Mouse (Mus musculus) MEL (cell line): Measurements from ENCODE around the gene Polr3h. TPM values are rescaled to one million over a fixed set of nuclear protein-coding genes. Genes with fewer than 3 reads are reported as not detected.

ENCODE experiments used
- DNase-seq: peaks from one replicate; pipeline ENCODE4 v3.0.0; 2011; ENCODE audit warnings: low read depth, low spot score
- H3K27ac ChIP-seq: 2 replicates; pipeline ENCODE4 v1.5.1; 2012; ENCODE audit warnings: low read depth, mild to moderate bottlenecking, control low read depth, low read length, moderate library complexity; ENCODE audit not compliant: control insufficient read depth
- H3K27me3 ChIP-seq, 2 experiments: fragments of 150-350 bp in 1 of 2; sonication (generic) in 1 of 2; 2 replicates each; pipeline ENCODE4 v1.6.1; 2012; ENCODE audit warnings: low read length in 2 of 2, mild to moderate bottlenecking in 2 of 2, improper control_type of control experiment in 1 of 2, moderate library complexity in 1 of 2; ENCODE audit not compliant: insufficient read depth in 2 of 2, control insufficient read depth in 1 of 2
- H3K36me3 ChIP-seq, 2 experiments: 2 replicates each; pipeline ENCODE4 v1.6.1; 2012 to 2014; ENCODE audit warnings: low read length in 2 of 2, improper control_type of control experiment in 1 of 2, inconsistent platforms in 1 of 2, mild to moderate bottlenecking in 1 of 2; ENCODE audit not compliant: insufficient read depth in 2 of 2, control insufficient read depth in 1 of 2
- H3K4me1 ChIP-seq, 2 experiments: fragments of 150-350 bp in 1 of 2; sonication (generic) in 1 of 2; 2 replicates each; pipeline ENCODE4 v1.6.1; 2012; ENCODE audit warnings: low read length in 2 of 2, improper control_type of control experiment in 1 of 2, mild to moderate bottlenecking in 1 of 2; ENCODE audit not compliant: insufficient read depth in 2 of 2, control insufficient read depth in 1 of 2
- H3K4me3 ChIP-seq, 2 experiments: fragments of 150-350 bp in 1 of 2; sonication (generic) in 1 of 2; 2 replicates each; pipeline ENCODE4 v1.5.1; 2012; ENCODE audit warnings: low read depth in 2 of 2, low read length in 2 of 2, mild to moderate bottlenecking in 2 of 2, moderate library complexity in 2 of 2, control low read depth in 1 of 2, improper control_type of control experiment in 1 of 2; ENCODE audit not compliant: control insufficient read depth in 1 of 2, insufficient read depth in 1 of 2
- H3K79me2 ChIP-seq: 2 replicates; pipeline ENCODE4 v1.6.1; 2012; ENCODE audit warnings: mild to moderate bottlenecking, low read length, moderate library complexity; ENCODE audit not compliant: control insufficient read depth, poor library complexity, insufficient read depth
- H3K9ac ChIP-seq: 2 replicates; pipeline ENCODE4 v1.6.1; 2012; ENCODE audit warnings: low read depth, mild to moderate bottlenecking, control low read depth, low read length, moderate library complexity; ENCODE audit not compliant: control insufficient read depth, poor library complexity, severe bottlenecking
- H3K9me3 ChIP-seq: fragments of 150-350 bp; sonication (generic); replicated peaks from 2 replicates; pipeline ENCODE4 v1.6.1; 2012; ENCODE audit warnings: mild to moderate bottlenecking, low read length, improper control_type of control experiment, moderate library complexity; ENCODE audit not compliant: insufficient read depth
- CHD1 ChIP-seq: IDR thresholded peaks from 2 replicates; pipeline ENCODE4 v1.6.1; 2012; ENCODE audit warnings: low read depth, mild to moderate bottlenecking, inconsistent platforms, low read length, improper control_type of control experiment
- E2F4 ChIP-seq: IDR thresholded peaks from 2 replicates; pipeline ENCODE4 v1.6.1; 2011; ENCODE audit warnings: low read depth, low read length, improper control_type of control experiment, borderline replicate concordance
- ELF1 ChIP-seq: IDR thresholded peaks from 2 replicates; pipeline ENCODE4 v1.6.1; 2014; ENCODE audit warnings: low read depth, mild to moderate bottlenecking, inconsistent platforms, low read length, improper control_type of control experiment, moderate library complexity
- ETS1 ChIP-seq: IDR thresholded peaks from 2 replicates; pipeline ENCODE4 v1.6.1; 2012; ENCODE audit warnings: low read depth, mild to moderate bottlenecking, inconsistent platforms, low read length, improper control_type of control experiment, moderate library complexity
- GABPA ChIP-seq: IDR thresholded peaks from 2 replicates; pipeline ENCODE4 v1.6.1; 2012; ENCODE audit warnings: low read depth, mild to moderate bottlenecking, inconsistent platforms, low read length, improper control_type of control experiment, moderate library complexity
- GATA1 ChIP-seq: IDR thresholded peaks from 2 replicates; pipeline ENCODE4 v1.6.1; 2011; ENCODE audit warnings: low read depth, low read length, improper control_type of control experiment
- MAFK ChIP-seq: IDR thresholded peaks from 2 replicates; pipeline ENCODE4 v1.6.1; 2011; ENCODE audit warnings: low read depth, mild to moderate bottlenecking, low read length, improper control_type of control experiment, borderline replicate concordance
- MAX ChIP-seq: IDR thresholded peaks from 2 replicates; pipeline ENCODE4 v1.6.1; 2011; ENCODE audit warnings: low read length, improper control_type of control experiment
- MAZ ChIP-seq: IDR thresholded peaks from 2 replicates; pipeline ENCODE4 v1.6.1; 2012; ENCODE audit warnings: low read depth, mild to moderate bottlenecking, inconsistent platforms, low read length, improper control_type of control experiment
- MEF2A ChIP-seq: IDR thresholded peaks from 2 replicates; pipeline ENCODE4 v1.6.1; 2014; ENCODE audit warnings: low read depth, mild to moderate bottlenecking, inconsistent platforms, low read length, improper control_type of control experiment; ENCODE audit not compliant: poor library complexity, insufficient replicate concordance, severe bottlenecking; ENCODE audit errors: extremely low read depth
- MYC ChIP-seq: IDR thresholded peaks from 2 replicates; pipeline ENCODE4 v1.6.1; 2011; ENCODE audit warnings: low read depth, mild to moderate bottlenecking, low read length, improper control_type of control experiment, moderate library complexity
- NELFE ChIP-seq: IDR thresholded peaks from 2 replicates; pipeline ENCODE4 v1.6.1; 2011; ENCODE audit warnings: low read depth, low read length, improper control_type of control experiment
- NRF1 ChIP-seq: IDR thresholded peaks from 2 replicates; pipeline ENCODE4 v1.6.1; 2014; ENCODE audit warnings: low read depth, mild to moderate bottlenecking, inconsistent platforms, low read length, improper control_type of control experiment, moderate library complexity; ENCODE audit not compliant: poor library complexity, insufficient read depth, severe bottlenecking
- POLR2A ChIP-seq, 2 experiments: IDR thresholded peaks; 2 replicates each; pipeline ENCODE4 v1.6.1; 2011 to 2012; ENCODE audit warnings: low read length in 2 of 2, mild to moderate bottlenecking in 2 of 2, control low read depth in 1 of 2, improper control_type of control experiment in 1 of 2, low read depth in 1 of 2, moderate library complexity in 1 of 2; ENCODE audit not compliant: control insufficient read depth in 1 of 2, insufficient read depth in 1 of 2, poor library complexity in 1 of 2
- RCOR1 ChIP-seq: IDR thresholded peaks from 2 replicates; pipeline ENCODE4 v1.6.1; 2012; ENCODE audit warnings: low read depth, mild to moderate bottlenecking, inconsistent platforms, low read length, improper control_type of control experiment
- SIN3A ChIP-seq: IDR thresholded peaks from 2 replicates; pipeline ENCODE4 v1.6.1; 2012; ENCODE audit warnings: low read length, improper control_type of control experiment, inconsistent platforms
- TAL1 ChIP-seq: IDR thresholded peaks from 2 replicates; pipeline ENCODE4 v1.6.1; 2012; ENCODE audit warnings: mild to moderate bottlenecking, inconsistent platforms, low read length, moderate library complexity, mixed read lengths
- TBP ChIP-seq: IDR thresholded peaks from 2 replicates; pipeline ENCODE4 v1.8.0; 2011; ENCODE audit warnings: low read depth, low read length, improper control_type of control experiment
- TCF12 ChIP-seq: IDR thresholded peaks from 2 replicates; pipeline ENCODE4 v1.6.1; 2014; ENCODE audit warnings: low read depth, mild to moderate bottlenecking, inconsistent platforms, low read length, improper control_type of control experiment, moderate library complexity
- USF1 ChIP-seq: IDR thresholded peaks from 2 replicates; pipeline ENCODE4 v1.6.1; 2014; ENCODE audit warnings: low read depth, mild to moderate bottlenecking, inconsistent platforms, low read length, improper control_type of control experiment, moderate library complexity
- USF2 ChIP-seq, 2 experiments: IDR thresholded peaks; 2 replicates each; pipeline ENCODE4 v1.6.1; 2011 to 2012; ENCODE audit warnings: improper control_type of control experiment in 2 of 2, low read length in 2 of 2, borderline replicate concordance in 1 of 2, inconsistent platforms in 1 of 2, low read depth in 1 of 2, mild to moderate bottlenecking in 1 of 2; ENCODE audit not compliant: insufficient read depth in 1 of 2
- ZC3H11A ChIP-seq: IDR thresholded peaks from 2 replicates; pipeline ENCODE4 v1.6.1; 2012; ENCODE audit warnings: low read depth, mild to moderate bottlenecking, inconsistent platforms, low read length, improper control_type of control experiment
- ZNF384 ChIP-seq: IDR thresholded peaks from 2 replicates; pipeline ENCODE4 v1.6.1; 2012; ENCODE audit warnings: low read depth, mild to moderate bottlenecking, inconsistent platforms, low read length, improper control_type of control experiment
- polyA plus RNA-seq, 2 experiments: library from polyadenylated mRNA; stranded (reverse) in 1 of 2; unstranded in 1 of 2; fragments of >175 nt in 1 of 2; fragments of >200 nt in 1 of 2; gene quantifications; 2 replicates each; pipeline versions ENCODE4 v1.2.1 to v1.2.4; 2012; ENCODE audit warnings: low replicate concordance in 2 of 2, low read depth in 1 of 2; ENCODE audit not compliant: insufficient read length in 2 of 2, insufficient read depth in 1 of 2, missing spikeins in 1 of 2
- total RNA-seq: library from RNA; depleted of rRNA; stranded (reverse); fragments of 300-350 nt; gene quantifications from 2 replicates; pipeline ENCODE4 v1.2.3, GENCODE M21; 2012

The Polr3h gene
- total and polyA plus RNA-seq, 3 experiments = 109 to 304 TPM; not detected in 1

DNA sequence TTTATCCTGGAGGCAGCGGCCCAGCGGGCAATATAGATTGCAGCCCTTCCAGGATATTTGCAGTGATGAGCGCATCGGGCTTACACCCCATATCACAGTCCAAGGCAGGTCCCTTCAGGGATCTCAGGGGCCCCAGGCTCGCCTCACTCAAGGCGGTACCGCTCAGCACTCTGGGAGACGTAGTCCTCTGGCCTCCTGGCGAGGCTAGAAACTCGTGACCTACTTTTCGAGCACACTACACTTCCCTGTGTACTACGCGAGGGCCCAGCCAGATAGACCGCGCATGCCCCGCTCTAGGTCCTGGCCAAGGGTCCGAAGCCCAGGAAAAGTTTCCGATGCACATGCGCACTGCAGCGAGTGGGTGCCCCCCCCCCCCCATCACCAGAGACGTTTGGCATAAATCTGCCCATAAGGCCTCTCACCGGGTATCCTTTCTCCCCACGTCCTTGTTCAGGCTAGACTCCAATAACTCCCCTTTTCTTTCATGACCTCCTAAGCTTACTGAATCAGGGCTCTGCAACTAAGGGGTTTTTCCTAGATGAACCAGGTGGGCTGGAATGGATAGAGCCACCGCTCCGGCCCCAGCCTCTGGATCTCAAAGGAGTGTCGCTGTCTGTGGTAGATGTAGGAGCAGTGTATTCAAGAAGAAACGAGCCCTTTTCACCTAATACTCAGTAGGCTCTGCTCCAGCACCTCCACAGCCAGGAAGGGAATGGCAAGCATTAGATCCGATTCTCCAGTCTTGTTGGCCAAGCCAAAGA is 69.8 kb downstream of the Polr3h start (continued):
- TF ChIP-seq GATA1 = no peak
- no peak for TF ChIP-seq NELFE
- peak; percentile 73 for TF ChIP-seq ELF1
- TF ChIP-seq SIN3A = 0 out of 2 replicates have a peak, but pooled peaks have one; percentile 36
- TF ChIP-seq TBP = no peak
- TF ChIP-seq MYC = 0 out of 2 replicates have a peak, but pooled peaks have one; percentile 28
- TF ChIP-seq USF2 (IDR thresholded peaks at IDR 0.05; ENCODE audit: borderline replicate concordance in 1 of 2, insufficient read depth in 1 of 2, low read depth in 1 of 2, low read length in 2 of 2) = no peak
- peak; percentile 87 for TF ChIP-seq NRF1
- TF ChIP-seq ETS1 = no peak
- no peak for TF ChIP-seq GABPA
- no peak for TF ChIP-seq MAZ
- no peak for TF ChIP-seq CHD1
- peak in 1 of 2 experiments; percentile 40; a peak in 1 of 4 replicates for TF ChIP-seq POLR2A (IDR thresholded peaks at IDR 0.05; ENCODE audit: control insufficient read depth in 1 of 2, insufficient read depth in 1 of 2, low read depth in 1 of 2, low read length in 2 of 2, poor library complexity in 1 of 2)
- TF ChIP-seq TCF12 = no peak
- TF ChIP-seq USF1 = peak; percentile 63
- TF ChIP-seq ZNF384 = no peak
- no peak for TF ChIP-seq MAFK
- TF ChIP-seq E2F4 = no peak
- TF ChIP-seq MAX = no peak
- no peak for TF ChIP-seq MEF2A
- no peak for TF ChIP-seq RCOR1
- no peak for TF ChIP-seq ZC3H11A

DNA sequence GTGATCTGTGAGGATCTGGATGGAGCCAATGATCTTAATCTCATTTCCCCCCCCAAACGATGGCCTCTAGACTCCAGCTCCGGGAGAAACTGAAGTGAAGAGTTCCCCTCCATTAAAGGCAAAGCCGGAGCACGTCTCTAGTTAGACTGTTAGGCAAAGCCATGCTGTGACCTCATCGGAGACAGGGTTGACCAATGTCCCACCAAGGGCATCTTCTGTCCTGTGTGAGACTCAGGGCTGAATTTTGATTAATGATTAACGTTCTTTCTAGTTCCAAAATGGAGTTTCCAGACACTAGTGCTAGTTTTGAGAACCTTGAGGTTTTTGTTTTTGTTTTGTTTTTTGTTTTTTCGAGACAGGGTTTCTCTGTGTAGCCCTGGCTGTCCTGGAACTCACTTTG is 73.0 kb downstream of the Polr3h start:
- Histone ChIP-seq H3K27me3 (no peaks in the 10 kb centered on the region), H3K9me3 (no peaks in the 10 kb centered on the region), H3K36me3 (peaks cover 7 to 8% of the 10 kb centered on the region in 2 experiments), H3K27ac (no peak overlapping the region), H3K4me3 (no peak overlapping the region), H3K79me2 (peaks cover 52% of the 10 kb centered on the region), H3K4me1 (peaks cover 0 to 7% of the 10 kb centered on the region in 2 experiments; a peak in 1 of 4 replicates), H3K9ac (no peak overlapping the region)
- no peak for DNase-seq
- no peak for TF ChIP-seq ZC3H11A
- TF ChIP-seq POLR2A (IDR thresholded peaks at IDR 0.05; ENCODE audit: control insufficient read depth in 1 of 2, insufficient read depth in 1 of 2, low read depth in 1 of 2, low read length in 2 of 2, poor library complexity in 1 of 2) = no peak
- TF ChIP-seq MAFK = no peak
- TF ChIP-seq MYC = no peak
- no peak for TF ChIP-seq TAL1
- TF ChIP-seq TBP = no peak
